Mouse (Mus musculus): Measurements from ENCODE around the gene Fkbp1a.

GRCm38 (mm10) chr2:151608435-151608834 is 66.2 kb downstream of the Fkbp1a start:
- TF ChIP-seq CTCF (IDR thresholded peaks at IDR 0.05; ENCODE audit: extremely low read depth, insufficient read depth, insufficient read length, insufficient replicate concordance) (no peak), POLR2A (IDR thresholded peaks at IDR 0.05; ENCODE audit: low read depth, low read length) (no peak)
